Mouse (Mus musculus) CH12.LX (cell line): ENCODE measurements around the gene Cst6. TPM values are rescaled to one million over a fixed set of nuclear protein-coding genes. Genes with fewer than 3 reads are reported as not detected.

Experiments
- DNase-seq: peaks from one replicate; pipeline ENCODE4 v3.0.0-alpha.2; 2013; ENCODE audit errors: extremely low read depth
- H3K27ac ChIP-seq: 2 replicates; pipeline ENCODE4 v1.5.1; 2012; ENCODE audit warnings: low read depth, mild to moderate bottlenecking, control low read depth, moderate library complexity; ENCODE audit not compliant: insufficient read depth
- H3K27me3 ChIP-seq: replicated peaks from 2 replicates; pipeline ENCODE3; 2012; ENCODE audit warnings: inconsistent platforms
- H3K36me3 ChIP-seq, 2 experiments: replicated peaks in 1 of 2; 2 replicates each; pipeline versions ENCODE3 to v1.6.1; 2012; ENCODE audit warnings: inconsistent platforms in 1 of 2, low read length in 1 of 2, mild to moderate bottlenecking in 1 of 2, mixed read lengths in 1 of 2, moderate library complexity in 1 of 2; ENCODE audit not compliant: control insufficient read depth in 1 of 2, insufficient read depth in 1 of 2
- H3K4me1 ChIP-seq, 2 experiments: 2 replicates each; pipeline ENCODE4 v1.6.1; 2012; ENCODE audit warnings: inconsistent platforms in 1 of 2, moderate library complexity in 1 of 2; ENCODE audit not compliant: insufficient read depth in 2 of 2, control insufficient read depth in 1 of 2
- H3K4me2 ChIP-seq: 2 replicates; pipeline ENCODE4 v1.6.1; 2012; ENCODE audit warnings: low read depth, mild to moderate bottlenecking, control low read depth; ENCODE audit not compliant: poor library complexity, insufficient read depth, severe bottlenecking
- H3K4me3 ChIP-seq, 3 experiments: fragments of 150-350 bp in 1 of 3; sonication (generic) in 1 of 3; replicated peaks in 1 of 3; 2 replicates each; pipeline versions ENCODE3 to v1.5.1; 2011 to 2012; ENCODE audit warnings: low read depth in 2 of 3, low read length in 2 of 3, mild to moderate bottlenecking in 2 of 3, moderate library complexity in 2 of 3, control low read depth in 1 of 3, improper control_type of control experiment in 1 of 3, inconsistent platforms in 1 of 3, mixed read lengths in 1 of 3; ENCODE audit not compliant: poor library complexity in 1 of 3
- H3K79me2 ChIP-seq: replicated peaks from 2 replicates; pipeline ENCODE4 v1.6.1; 2012; ENCODE audit warnings: mild to moderate bottlenecking, moderate library complexity; ENCODE audit not compliant: control insufficient read depth, poor library complexity, insufficient read depth, severe bottlenecking; ENCODE audit errors: extremely low read depth
- H3K9ac ChIP-seq: 2 replicates; pipeline ENCODE4 v1.6.1; 2012; ENCODE audit warnings: low read depth, mild to moderate bottlenecking, control low read depth, moderate library complexity; ENCODE audit not compliant: insufficient read depth
- H3K9me3 ChIP-seq: replicated peaks from 2 replicates; pipeline ENCODE3; 2012; ENCODE audit warnings: low read length, inconsistent platforms, mixed read lengths
- CHD1 ChIP-seq: IDR thresholded peaks from 2 replicates; pipeline ENCODE4 v1.6.1; 2012; ENCODE audit warnings: low read depth, low read length, improper control_type of control experiment, inconsistent platforms
- CHD2 ChIP-seq: IDR thresholded peaks from 2 replicates; pipeline ENCODE4 v1.6.1; 2011; ENCODE audit warnings: low read length, improper control_type of control experiment
- EP300 ChIP-seq: IDR thresholded peaks from 2 replicates; pipeline ENCODE4 v1.6.1; 2011; ENCODE audit warnings: low read length, improper control_type of control experiment
- ETS1 ChIP-seq: conservative IDR thresholded peaks from 2 replicates; pipeline ENCODE4 v1.6.1; 2012; ENCODE audit warnings: low read depth, mild to moderate bottlenecking, inconsistent platforms, low read length, improper control_type of control experiment, moderate library complexity
- GABPA ChIP-seq: IDR thresholded peaks from 2 replicates; pipeline ENCODE4 v1.6.1; 2012; ENCODE audit warnings: low read depth, low read length, improper control_type of control experiment, inconsistent platforms; ENCODE audit not compliant: insufficient replicate concordance
- HCFC1 ChIP-seq: IDR thresholded peaks from 2 replicates; pipeline ENCODE4 v1.6.1; 2012; ENCODE audit warnings: low read depth, mild to moderate bottlenecking, inconsistent platforms, low read length, improper control_type of control experiment
- IRF4 ChIP-seq: IDR thresholded peaks from 2 replicates; pipeline ENCODE4 v1.6.1; 2014; ENCODE audit warnings: low read depth, mild to moderate bottlenecking, inconsistent platforms, low read length, improper control_type of control experiment
- MAZ ChIP-seq: IDR thresholded peaks from 2 replicates; pipeline ENCODE4 v1.6.1; 2012; ENCODE audit warnings: low read depth, mild to moderate bottlenecking, inconsistent platforms, low read length, improper control_type of control experiment, moderate library complexity
- POLR2A ChIP-seq: IDR thresholded peaks from 2 replicates; pipeline ENCODE4 v1.6.1; 2011; ENCODE audit warnings: low read depth, mild to moderate bottlenecking, improper control_type of control experiment, low read length
- POLR2AphosphoS2 ChIP-seq: IDR thresholded peaks from 2 replicates; pipeline ENCODE4 v1.6.1; 2011; ENCODE audit warnings: low read depth, low read length, improper control_type of control experiment
- SIN3A ChIP-seq: IDR thresholded peaks from 2 replicates; pipeline ENCODE4 v1.6.1; 2012; ENCODE audit warnings: low read length, improper control_type of control experiment, inconsistent platforms
- SMC3 ChIP-seq: IDR thresholded peaks from 2 replicates; pipeline ENCODE4 v1.6.1; 2011; ENCODE audit warnings: low read depth, low read length, improper control_type of control experiment
- TBP ChIP-seq: conservative IDR thresholded peaks from 2 replicates; pipeline ENCODE4 v1.6.1; 2011; ENCODE audit warnings: low read depth, low read length, improper control_type of control experiment
- TCF12 ChIP-seq: IDR thresholded peaks from 2 replicates; pipeline ENCODE4 v1.6.1; 2014; ENCODE audit warnings: low read depth, mild to moderate bottlenecking, inconsistent platforms, low read length, improper control_type of control experiment
- UBTF ChIP-seq: IDR thresholded peaks from 2 replicates; pipeline ENCODE4 v1.6.1; 2012; ENCODE audit warnings: low read depth, mild to moderate bottlenecking, inconsistent platforms, low read length, improper control_type of control experiment, moderate library complexity
- USF1 ChIP-seq: IDR thresholded peaks from 2 replicates; pipeline ENCODE4 v1.6.1; 2014; ENCODE audit warnings: low read depth, mild to moderate bottlenecking, inconsistent platforms, low read length, improper control_type of control experiment
- ZC3H11A ChIP-seq: IDR thresholded peaks from 2 replicates; pipeline ENCODE4 v1.6.1; 2012; ENCODE audit warnings: low read depth, mild to moderate bottlenecking, inconsistent platforms, low read length, improper control_type of control experiment
- ZNF384 ChIP-seq: IDR thresholded peaks from 2 replicates; pipeline ENCODE4 v1.6.1; 2012; ENCODE audit warnings: low read depth, low read length, improper control_type of control experiment, inconsistent platforms
- dilution Hi-C: fragments of 300-500 bp; cut with MboI; formaldehyde crosslinking; loops from 2 replicates; pipeline ENCODE4 v1.14.3; 2020; ENCODE audit warnings: low sequenced_read_pairs; ENCODE audit not compliant: extremely low pct_unique_long_range_greater_than_20kb, extremely low pct_ligation_motif_present
- in situ Hi-C: fragments of 300-500 bp; cut with MboI; formaldehyde crosslinking; loops from 3 replicates; pipeline ENCODE4 v1.14.3; 2019; ENCODE audit warnings: low sequenced_read_pairs, low pct_ligation_motif_present, low pct_unique_long_range_greater_than_20kb, mixed read lengths
- polyA plus RNA-seq: library from polyadenylated mRNA; unstranded; fragments of >175 nt; gene quantifications from 2 replicates; pipeline ENCODE4 v1.2.1, GENCODE M21; 2012; ENCODE audit warnings: low read depth; ENCODE audit not compliant: insufficient read length
- total RNA-seq, 2 experiments: library from RNA; depleted of rRNA; stranded (reverse); fragments of 300-350 nt in 1 of 2; fragments of >200 nt in 1 of 2; gene quantifications; 2 replicates each; pipeline ENCODE4 v1.2.3; 2012 to 2014

The Cst6 gene
- total and polyA plus RNA-seq, 3 experiments = 1.9 TPM; not detected in 2

DNA sequence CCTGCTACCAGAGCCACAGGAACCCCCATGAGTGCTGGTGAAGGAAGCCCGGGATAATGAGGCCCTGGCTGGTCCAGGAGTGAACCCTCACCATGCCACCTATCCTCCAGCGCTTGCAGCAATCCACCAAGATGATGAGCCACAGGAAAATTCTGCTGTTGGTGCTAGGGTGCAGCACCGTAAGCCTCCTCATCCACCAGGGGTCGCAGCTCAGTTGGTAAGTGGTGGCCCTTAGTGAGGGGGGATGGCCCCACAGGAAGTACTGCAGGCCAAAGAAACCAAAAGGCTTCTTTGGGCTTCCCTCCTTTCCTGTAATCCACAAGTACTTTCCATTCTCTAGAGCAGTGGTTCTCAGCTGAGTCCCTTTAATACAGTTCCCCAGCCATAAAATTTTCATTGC is 46.9 kb downstream of the Cst6 start (continued):
- no peak for TF ChIP-seq ETS1
- TF ChIP-seq POLR2AphosphoS2 = no peak
- TF ChIP-seq HCFC1 = peak; percentile 53
- TF ChIP-seq UBTF = no peak
- peak; percentile 88 for TF ChIP-seq SMC3
- TF ChIP-seq SIN3A = no peak

DNA sequence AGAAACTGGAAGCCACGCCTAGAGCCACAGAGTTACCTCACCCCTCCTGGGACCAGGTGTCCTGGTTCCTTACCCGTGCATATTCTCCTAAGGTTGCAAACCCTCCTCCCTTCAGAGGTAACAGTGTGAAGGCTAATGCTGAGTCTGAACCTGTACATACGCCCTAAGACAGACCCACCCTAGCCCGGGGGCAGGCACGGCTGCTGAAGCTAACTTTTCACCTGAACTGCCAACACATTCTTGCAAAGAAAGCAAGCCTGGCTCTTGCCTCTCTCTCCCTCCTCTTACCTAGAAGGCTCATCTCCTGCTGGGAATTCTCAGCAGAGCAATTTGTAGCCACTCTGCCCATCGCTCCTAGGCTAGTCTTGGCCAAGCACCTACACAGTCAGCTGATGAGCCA is 48.8 kb downstream of the Cst6 start:
- no peaks in the 10 kb centered on the region for H3K9me3 ChIP-seq
- dilution Hi-C loops = no loop called here
- H3K4me2 ChIP-seq = no peak overlapping the region
- TF ChIP-seq TBP = no peak
- TF ChIP-seq CHD2 = no peak
- TF ChIP-seq EP300 = no peak
- no peak for TF ChIP-seq IRF4
- TF ChIP-seq ETS1 = no peak
- TF ChIP-seq TCF12 = no peak
- no peak for TF ChIP-seq ZNF384
- no peak for TF ChIP-seq UBTF
- no peak for TF ChIP-seq POLR2A
- no peak for TF ChIP-seq USF1
- TF ChIP-seq POLR2AphosphoS2 = no peak
- TF ChIP-seq SMC3 = no peak
- no peak for TF ChIP-seq MAZ
- no peak for TF ChIP-seq CHD1
- peaks cover 0 to 22% of the 10 kb centered on the region in 2 experiments; a peak in 2 of 4 replicates for H3K4me1 ChIP-seq
- H3K79me2 ChIP-seq = no peaks in the 10 kb centered on the region
- in situ Hi-C loops = loop anchor here (5.0 kb wide), 1 partner anchor 37 kb away; the partner anchor contains the start of gene Catsper1
- no peak overlapping the region for H3K4me3 ChIP-seq
- DNase-seq = no peak
- no peak overlapping the region for H3K9ac ChIP-seq
- peaks cover 2% of the 10 kb centered on the region for H3K27me3 ChIP-seq
- no peak overlapping the region for H3K27ac ChIP-seq
- H3K36me3 ChIP-seq = no peaks in the 10 kb centered on the region

DNA sequence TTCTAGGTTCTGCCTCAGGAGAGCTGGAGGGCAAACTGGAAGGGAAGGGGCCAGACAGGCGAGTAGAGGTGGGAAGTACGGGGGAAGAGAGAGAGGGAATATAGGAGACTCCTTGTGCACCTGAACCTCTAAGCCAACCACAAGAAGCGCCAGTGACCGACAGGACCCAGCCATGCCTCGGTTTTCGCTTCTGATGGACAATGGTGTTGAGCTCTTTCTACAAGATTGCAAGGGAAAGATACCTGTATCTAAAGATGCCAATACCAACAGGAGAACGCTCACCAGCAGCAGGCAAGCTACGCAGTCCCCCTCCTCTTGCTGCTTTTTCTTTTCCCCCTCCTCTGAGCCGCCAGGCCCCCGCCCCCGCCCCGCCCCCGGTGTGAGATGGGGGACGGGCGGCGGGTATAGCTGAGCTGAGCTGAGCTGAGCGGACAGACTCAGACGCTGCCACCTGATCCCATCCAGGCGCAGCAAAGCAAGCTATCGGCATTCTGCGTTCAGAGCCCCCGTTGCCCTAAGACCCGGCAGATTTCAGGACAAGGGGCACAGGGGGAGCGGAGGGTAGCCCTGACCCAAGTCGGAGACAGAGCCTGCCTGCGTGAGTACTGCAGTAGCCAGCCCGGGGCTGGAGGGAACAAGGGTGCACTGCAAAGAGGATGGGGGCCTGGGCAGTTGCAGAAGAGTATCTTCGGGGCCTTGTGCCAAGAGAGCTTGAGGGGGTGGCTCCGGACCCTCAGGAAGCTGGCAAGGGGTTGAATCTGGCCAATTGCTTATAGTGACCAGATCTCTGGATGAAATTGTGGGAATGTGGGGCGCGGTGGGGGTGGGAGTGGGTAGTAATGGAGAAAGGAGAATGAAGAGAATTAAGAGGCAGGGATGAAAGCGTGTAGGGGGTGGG is 51.2 kb downstream of the Cst6 start, which contains the start of gene Gal3st3:
TSS of gene Gal3st3 (plus strand) at position 429 of the 898 bp plus-strand sequence.
- Histone ChIP-seq H3K4me3 (no peak within 1 kb of the TSS), H3K4me1 (peaks cover 0 to 35% of the 10 kb centered on the region in 2 experiments; a peak in 2 of 4 replicates), H3K79me2 (peaks cover 20% of the 10 kb centered on the region), H3K27ac (no peak within 1 kb of the TSS), H3K27me3 (peaks cover 2% of the 10 kb centered on the region), H3K4me2 (no peak within 1 kb of the TSS), H3K36me3 (peaks cover 3 to 8% of the 10 kb centered on the region in 2 experiments), H3K9me3 (no peaks in the 10 kb centered on the region), H3K9ac (no peak within 1 kb of the TSS)
- dilution Hi-C loops = no loop called here
- TF ChIP-seq GABPA = no peak
- TF ChIP-seq SIN3A = no peak
- TF ChIP-seq ZC3H11A = no peak
- TF ChIP-seq CHD2 = no peak
- no peak for DNase-seq
- in situ Hi-C loops = no loop called here
